In genomic region chr10:4897789-4898188, GRCm38 (mm10) we compare ENCODE assay signal across 27 mouse cellular contexts.
"Had no signal": no experiment of that assay in that cellular context is flagged by ENCODE, and none has a peak within 500 bp of the region (broad histone marks: within the 10 kb centered on the region; RNA-seq: fewer than 3 reads in every experiment).

No protein-coding gene starts in this region.

- H3K9me3 ChIP-seq: heart, embryonic 10.5 days; heart, embryonic 12.5 days; hindbrain, embryonic 10.5 days; hindbrain, embryonic 12.5 days; intestine, embryonic 15.5 days; kidney, embryonic 15.5 days; limb, embryonic 10.5 days; limb, embryonic 12.5 days; liver, embryonic 13.5 days had no signal

- ATAC-seq: hindbrain, embryonic 16.5 days; inflammation-experienced regulatory T-cells, adult 6 months; intestine, embryonic 15.5 days; intestine, postnatal 0 days had no signal

- H3K4me1 ChIP-seq: heart, embryonic 10.5 days; heart, embryonic 12.5 days; hindbrain, embryonic 10.5 days; hindbrain, embryonic 12.5 days; intestine, embryonic 15.5 days; limb, embryonic 10.5 days; limb, embryonic 12.5 days; liver, embryonic 13.5 days had no signal

- H3K4me3 ChIP-seq: gastrocnemius, adult 2 months; heart, embryonic 10.5 days; heart, embryonic 12.5 days; hindbrain, embryonic 10.5 days; hindbrain, embryonic 12.5 days; intestine, embryonic 15.5 days; kidney, embryonic 15.5 days; layer of hippocampus, adult 2 months; left cerebral cortex, adult 2 months; limb, embryonic 10.5 days; limb, embryonic 12.5 days; liver, embryonic 13.5 days had no signal

- H3K27me3 ChIP-seq: heart, embryonic 12.5 days; hindbrain, embryonic 12.5 days; intestine, embryonic 15.5 days; kidney, embryonic 15.5 days; limb, embryonic 12.5 days; liver, embryonic 13.5 days had no signal

- DNase-seq: gastrocnemius, adult 2 months; gastrocnemius, postnatal 10 days; gastrocnemius, postnatal 25 days; heart, adult 18-20 months; heart, postnatal 10 days; heart, postnatal 4 days; kidney, adult 2 months; kidney, adult 9 months; kidney, postnatal 14 days; kidney, postnatal 4 days; liver; liver, embryonic 13.5 days had no signal

- H3K36me3 ChIP-seq: heart, embryonic 10.5 days; heart, embryonic 12.5 days; hindbrain, embryonic 10.5 days; hindbrain, embryonic 12.5 days; intestine, embryonic 15.5 days; kidney, embryonic 15.5 days; limb, embryonic 10.5 days; limb, embryonic 12.5 days; liver, embryonic 13.5 days had no signal

- H3K27ac ChIP-seq: gastrocnemius, adult 2 months; heart, embryonic 10.5 days; hindbrain, embryonic 10.5 days; hindbrain, embryonic 12.5 days; hindbrain, embryonic 14.5 days; intestine, embryonic 15.5 days; layer of hippocampus, adult 2 months; left cerebral cortex, adult 2 months; limb, embryonic 10.5 days; limb, embryonic 12.5 days; liver, embryonic 13.5 days had no signal

- H3K4me2 ChIP-seq: heart, embryonic 12.5 days; hindbrain, embryonic 12.5 days; hindbrain, embryonic 14.5 days; intestine, embryonic 15.5 days; kidney, embryonic 15.5 days; limb, embryonic 12.5 days; liver, embryonic 11.5 days; liver, embryonic 13.5 days had no signal

- H3K9ac ChIP-seq: heart, embryonic 12.5 days; hindbrain, embryonic 12.5 days; hindbrain, embryonic 14.5 days; intestine, embryonic 15.5 days; kidney, embryonic 15.5 days; limb, embryonic 12.5 days; liver, embryonic 13.5 days had no signal
